ENCODE assay signal across 12 mouse cellular contexts in genomic region chr8:46445964-46446915, GRCm38 (mm10). TPM values are rescaled to one million over a fixed set of nuclear protein-coding genes. Genes with fewer than 3 reads are reported as not detected.
DNase-seq lines count a peak whose midpoint lies in the region; ATAC-seq and TF ChIP-seq lines count a peak whose summit lies in the region.
"Had no signal": no experiment of that assay in that cellular context is flagged by ENCODE, and none has a peak within 500 bp of the region (broad histone marks: within the 10 kb centered on the region; RNA-seq: fewer than 3 reads in every experiment).

No protein-coding gene starts in this region.

- no peaks in the 10 kb centered on the region for H3K36me3 ChIP-seq in heart, embryonic 10.5 days
- H3K36me3 ChIP-seq in liver, adult 2 months (ENCODE audit: control insufficient read depth, insufficient read depth, low read length), result no peaks in the 10 kb centered on the region
- no peaks in the 10 kb centered on the region for H3K36me3 ChIP-seq in hindbrain, postnatal 0 days (ENCODE audit: insufficient read depth, low read length)
- H3K36me3 ChIP-seq: embryonic facial prominence, embryonic 13.5 days had no signal

- intact Hi-C loops in heart, postnatal 14 days (cut with DNase I), result no loop called here

- peaks cover 11% of the 10 kb centered on the region for H3K4me1 ChIP-seq in heart, embryonic 10.5 days
- peaks cover 25% of the 10 kb centered on the region for H3K4me1 ChIP-seq in liver, adult 2 months (ENCODE audit: control insufficient read depth, insufficient read depth, low read length)
- H3K4me1 ChIP-seq in hindbrain, postnatal 0 days (ENCODE audit: insufficient read depth, low read length), result no peaks in the 10 kb centered on the region
- H3K4me1 ChIP-seq: embryonic facial prominence, embryonic 13.5 days had no signal

- H3K9me3 ChIP-seq in heart, embryonic 10.5 days, result no peaks in the 10 kb centered on the region
- no peaks in the 10 kb centered on the region for H3K9me3 ChIP-seq in hindbrain, postnatal 0 days (ENCODE audit: low read length)
- H3K9me3 ChIP-seq: embryonic facial prominence, embryonic 13.5 days had no signal

- peak overlapping the region; percentile 81 for H3K9ac ChIP-seq in liver, adult 2 months (ENCODE audit: low read depth, low read length)
- H3K9ac ChIP-seq in hindbrain, postnatal 0 days (replicated peaks; ENCODE audit: low read length), result no peak overlapping the region
- H3K9ac ChIP-seq: embryonic facial prominence, embryonic 13.5 days had no signal

- no peak for TF ChIP-seq CTCF in liver, adult 2 months (IDR thresholded peaks at IDR 0.05; ENCODE audit: low read depth, low read length)
- no peak for TF ChIP-seq CTCF in hindbrain, postnatal 0 days (IDR thresholded peaks at IDR 0.05; ENCODE audit: low read depth)

- no peak overlapping the region for H3K4me2 ChIP-seq in hindbrain, postnatal 0 days (ENCODE audit: low read depth, low read length)
- H3K4me2 ChIP-seq: embryonic facial prominence, embryonic 13.5 days had no signal

- no peak for DNase-seq in heart, embryonic 10.5 days (ENCODE audit: low spot score)
- DNase-seq in heart, postnatal 14 days, result no peak
- peak; percentile 59 for DNase-seq in 3T3-L1 (ENCODE audit: low read depth, low spot score)
- peak; percentile 19 for DNase-seq in brain, adult 2 months (ENCODE audit: low read depth, low spot score)
- peak; percentile 87 for DNase-seq in liver, adult 2 months (ENCODE audit: extremely low read depth, low read depth, low spot score)
- DNase-seq in spleen, adult 18-20 months, result no peak
- DNase-seq in hindbrain, postnatal 0 days (ENCODE audit: low spot score), result no peak
- DNase-seq: gastrocnemius, postnatal 14 days had no signal

- H3K79me2 ChIP-seq in liver, adult 2 months (ENCODE audit: control insufficient read depth, insufficient read depth, low read length), result no peaks in the 10 kb centered on the region

- peak overlapping the region; percentile 31 for H3K4me3 ChIP-seq in heart, embryonic 10.5 days
- peak overlapping the region; percentile 32 for H3K4me3 ChIP-seq in liver, adult 2 months (ENCODE audit: insufficient read depth, low read depth, low read length)
- H3K4me3 ChIP-seq in hindbrain, postnatal 0 days (ENCODE audit: low read length), result no peak overlapping the region
- H3K4me3 ChIP-seq: embryonic facial prominence, embryonic 13.5 days had no signal

- 0 out of 2 replicates have a peak, but pooled peaks cover 4% of the 10 kb centered on the region for H3K27me3 ChIP-seq in heart, embryonic 10.5 days (ENCODE audit: insufficient read depth, poor library complexity, severe bottlenecking)
- H3K27me3 ChIP-seq in liver, adult 2 months (ENCODE audit: control insufficient read depth, insufficient read depth, low read length), result no peaks in the 10 kb centered on the region
- H3K27me3 ChIP-seq in hindbrain, postnatal 0 days (ENCODE audit: insufficient read depth, low read length), result no peaks in the 10 kb centered on the region
- H3K27me3 ChIP-seq: embryonic facial prominence, embryonic 13.5 days had no signal

- ATAC-seq in cerebellum, adult (ENCODE audit: insufficient number of reproducible peaks, low FRiP score, low TSS enrichment), result no peak
- no peak for ATAC-seq in hindbrain, postnatal 0 days
- ATAC-seq: CD4-positive, CD25-positive, alpha-beta regulatory T cell, adult 4 months had no signal

- 13% methylated on average over 12 of the region's 12 CpGs for WGBS in heart, embryonic 10.5 days
- 14% methylated on average over 12 of the region's 12 CpGs for WGBS in liver, adult 2 months
- WGBS in hindbrain, postnatal 0 days, result 51% methylated on average over 12 of the region's 12 CpGs

- TF ChIP-seq POLR2A in liver, adult 2 months (IDR thresholded peaks at IDR 0.05; ENCODE audit: extremely low read depth, insufficient read depth, low read length), result no peak

- H3K27ac ChIP-seq in heart, embryonic 10.5 days, result peak overlapping the region; percentile 52; the same call in 1 of the 2 replicates
- peak overlapping the region; percentile 100 for H3K27ac ChIP-seq in liver, adult 2 months (replicated peaks; ENCODE audit: insufficient read depth, low read depth, low read length)
- H3K27ac ChIP-seq in hindbrain, postnatal 0 days, result no peak overlapping the region
- H3K27ac ChIP-seq: embryonic facial prominence, embryonic 13.5 days; macrophage had no signal

RNA-seq across cellular contexts. Expression of gene Acsl1, which starts 24.6 kb away (rescaled TPM):
- polyA plus RNA-seq in heart, embryonic 10.5 days (2016; fragmentation: Nextera tagmentation; extraction: Ambion mirVana), result 21.2 and 25.9 TPM in 2 replicates
- 100 to 1,000 TPM; 846 to 852 TPM for total RNA-seq in heart, postnatal 14 days (2021)
- total RNA-seq in liver, adult 2 months (2014; rRNA removed), result 447 and 506 TPM in 2 replicates
- polyA plus RNA-seq in liver, adult 2 months (2012; rRNA removed), result 322 and 338 TPM in 2 replicates
- 29.0 and 40.3 TPM in 2 replicates for total RNA-seq in hindbrain, postnatal 0 days (2014; rRNA removed)
- 25.6 and 26.7 TPM in 2 replicates for polyA plus RNA-seq in hindbrain, postnatal 0 days (2015; fragmentation: Nextera tagmentation; extraction: Ambion mirVana)

Comparison
In these comparisons a context has a peak if more than half of its experiments do, and no peak if none do; other contexts are left out.
1. DNase-seq: peak in 3T3-L1 (single experiment), brain, adult 2 months (single experiment) and liver, adult 2 months (single experiment); none in heart, embryonic 10.5 days (single experiment), heart, postnatal 14 days (0 of 2), spleen, adult 18-20 months (0 of 2) and hindbrain, postnatal 0 days (single experiment).
2. RNA of gene Acsl1, which starts 24.6 kb away (total RNA-seq): 846 to 852 TPM in heart, postnatal 14 days and 447 to 506 TPM in liver, adult 2 months; 29.0 to 40.3 TPM in hindbrain, postnatal 0 days; every median in the first group is over 10 times any median in the second.